Mouse (Mus musculus) left cerebral cortex, postnatal 4 days (tissue): Measurements from ENCODE around the gene Dydc1. TPM values are rescaled to one million over a fixed set of nuclear protein-coding genes. Genes with fewer than 3 reads are reported as not detected.

Experiments
- DNase-seq: peaks from one replicate; pipeline ENCODE4 v3.0.0-alpha.2; 2022
- intact Hi-C: fragments of 180-260 bp; cut with DNase I; formaldehyde crosslinking; loops from one replicate; pipeline ENCODE4 v1.15.1; 2025
- total RNA-seq, 2 experiments: library from RNA; stranded (reverse); gene quantifications; 2 replicates each; pipeline ENCODE4 v1.2.3; 2021

The Dydc1 gene
- total RNA-seq, 2 experiments from 2014 or later: not detected

DNA sequence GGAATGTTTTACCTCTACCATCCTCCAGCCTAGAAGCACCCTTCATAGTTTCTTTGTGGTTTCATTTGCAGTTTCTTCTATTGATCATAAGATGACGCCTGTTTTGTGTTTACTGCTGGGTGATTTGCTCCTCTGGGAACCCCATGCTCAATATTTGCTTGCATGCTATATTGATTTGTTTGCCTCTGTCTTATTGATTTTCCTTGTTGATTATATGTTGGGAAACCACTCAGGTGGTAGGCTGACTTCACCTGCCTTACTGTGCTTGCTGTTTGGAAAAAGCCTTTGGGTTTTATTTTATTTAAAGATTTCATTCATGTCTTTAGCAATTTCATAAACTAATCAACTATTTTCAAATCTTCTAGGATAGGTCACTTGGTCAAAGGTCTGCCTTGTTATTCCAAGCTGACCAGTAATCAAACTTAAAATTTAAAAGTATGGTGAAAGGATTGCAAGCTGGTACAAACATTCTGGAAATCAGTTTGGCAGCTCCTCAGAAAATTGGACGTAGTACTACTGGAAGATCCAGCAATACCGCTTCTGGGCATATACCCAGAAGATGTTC, 23.7 kb downstream of the Dydc1 start:
- DNase-seq: no peak
- intact Hi-C loops: no loop called here

DNA sequence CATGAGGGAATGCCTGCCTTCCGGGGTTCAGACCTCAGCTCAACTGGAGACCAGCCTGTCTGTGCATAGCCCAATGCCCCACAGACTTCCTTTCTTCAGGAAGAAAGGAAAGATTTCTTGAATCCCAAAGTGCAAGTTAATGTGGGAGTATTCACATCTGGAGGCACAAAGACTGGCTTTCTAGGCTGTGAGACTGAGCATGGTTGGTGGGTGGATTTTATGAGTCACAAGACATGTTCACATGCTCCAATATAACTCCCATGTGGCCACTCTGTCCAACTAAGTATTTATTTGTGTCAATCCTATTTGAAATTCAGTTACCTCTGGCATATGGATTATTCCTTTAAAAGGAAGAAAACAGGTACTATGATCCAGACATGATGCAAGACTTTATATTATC, 26.0 kb downstream of the Dydc1 start:
- no peak for DNase-seq
- intact Hi-C loops: no loop called here

- DNase-seq: no peak
- intact Hi-C loops: no loop called here
Measured at GRCm38 (mm10) chr14:41100712-41101111, 28.0 kb downstream of the Dydc1 start.

GRCm38 (mm10) chr14:41101242-41101641, 28.5 kb downstream of the Dydc1 start:
- DNase-seq: no peak
- intact Hi-C loops: no loop called here

GRCm38 (mm10) chr14:41102269-41102668, 29.6 kb downstream of the Dydc1 start:
- no peak for DNase-seq
- intact Hi-C loops: no loop called here

DNA sequence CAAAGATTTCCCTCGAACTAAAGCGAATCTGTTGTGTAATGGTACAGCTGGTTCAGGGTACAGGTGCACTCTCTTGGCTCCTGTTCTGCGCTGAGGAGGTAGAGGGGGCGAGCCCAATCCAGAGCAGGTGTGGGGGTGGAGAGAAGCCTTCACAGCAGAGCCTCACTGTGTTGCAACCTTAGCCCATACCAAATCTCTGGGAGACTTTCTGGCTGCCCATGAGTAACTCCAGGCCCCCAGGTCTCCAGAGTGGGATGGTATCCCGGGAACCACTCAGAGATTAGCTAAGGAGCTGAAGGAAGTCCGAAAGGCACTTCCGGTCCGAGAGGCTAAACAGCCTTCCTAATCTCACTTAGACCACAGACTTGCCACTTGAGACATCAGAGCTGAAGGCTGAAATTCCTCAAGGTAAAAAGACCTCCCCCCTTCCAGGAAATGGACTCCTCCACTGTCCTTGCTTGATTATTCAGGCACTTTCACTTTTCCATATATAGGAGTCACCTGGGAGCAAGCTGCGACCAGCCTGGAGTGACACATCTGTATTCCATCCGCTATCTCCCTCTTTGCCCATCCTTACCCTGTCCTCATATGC, 32.2 kb downstream of the Dydc1 start, which contains the start of gene Mat1a:
Gene Mat1a (plus strand): TSS at position 183 of the 592 bp plus-strand sequence.
- intact Hi-C loops: no loop called here
- no peak for DNase-seq

DNA sequence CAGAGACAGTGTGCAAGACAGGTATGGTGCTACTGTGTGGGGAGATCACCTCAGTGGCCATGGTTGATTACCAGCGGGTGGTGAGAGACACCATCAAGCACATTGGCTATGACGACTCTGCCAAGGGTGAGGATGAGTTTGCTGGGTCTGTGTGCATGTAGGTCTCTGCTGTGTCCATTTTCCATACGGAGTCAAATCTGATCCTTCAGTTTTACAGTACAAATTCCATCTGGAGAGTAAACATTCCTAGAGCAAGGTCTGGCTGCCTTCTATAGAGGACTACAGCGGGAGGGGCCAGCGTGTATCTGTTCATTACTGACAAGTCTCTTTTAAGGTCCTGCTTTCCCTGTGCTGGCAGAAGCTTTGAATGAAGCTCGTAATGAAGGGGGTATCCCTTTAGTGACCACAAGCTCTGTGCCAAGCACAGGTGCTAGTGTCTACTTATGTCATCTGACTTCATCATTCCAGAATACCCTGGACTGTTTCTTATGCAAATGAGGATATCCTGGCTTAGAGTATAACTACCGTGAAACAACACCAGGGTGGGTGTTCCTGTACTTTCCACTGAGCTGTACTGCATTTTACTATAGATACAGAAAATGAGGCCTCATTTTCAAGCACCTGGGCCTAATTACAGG, 38.4 kb downstream of the Dydc1 start:
- DNase-seq: no peak
- intact Hi-C loops: no loop called here

GRCm38 (mm10) chr14:41112944-41113343, 40.2 kb downstream of the Dydc1 start:
- intact Hi-C loops: no loop called here
- DNase-seq: no peak

DNA sequence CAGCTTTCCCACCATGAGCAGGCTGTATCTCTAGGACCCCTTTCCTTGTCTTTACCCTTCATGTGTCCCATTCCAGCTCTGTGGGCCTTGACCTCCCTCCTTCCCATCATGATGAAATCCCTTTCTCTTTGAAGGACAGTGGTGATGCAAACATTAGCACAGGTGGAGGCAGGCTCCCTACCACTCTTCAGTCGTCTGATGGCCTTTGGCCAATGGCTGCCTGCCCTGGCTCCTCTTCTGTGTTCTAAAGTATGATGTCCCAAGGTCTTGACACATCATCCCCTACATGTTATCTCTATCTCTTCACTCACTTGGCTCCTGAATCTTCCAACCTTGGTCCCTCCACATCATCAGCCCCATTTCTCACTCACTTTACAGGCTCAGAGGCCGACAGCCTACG, 43.6 kb downstream of the Dydc1 start:
- peak; percentile 29 for DNase-seq
- intact Hi-C loops: no loop called here

GRCm38 (mm10) chr14:41124683-41125082, 52.0 kb downstream of the Dydc1 start:
- intact Hi-C loops: no loop called here

GRCm38 (mm10) chr14:41127997-41128396, 55.3 kb downstream of the Dydc1 start:
- DNase-seq: peak; percentile 15
- intact Hi-C loops: no loop called here

More at GRCm38 (mm10) chr14:41124683-41125082, 52.0 kb downstream of the Dydc1 start:
- no peak for DNase-seq

- DNase-seq: no peak
- intact Hi-C loops: no loop called here
Measured at GRCm38 (mm10) chr14:41131540-41131939, 58.8 kb downstream of the Dydc1 start, which contains the start of gene Sftpa1. TSS of gene Sftpa1 (plus strand) at chr14:41131782.

DNA sequence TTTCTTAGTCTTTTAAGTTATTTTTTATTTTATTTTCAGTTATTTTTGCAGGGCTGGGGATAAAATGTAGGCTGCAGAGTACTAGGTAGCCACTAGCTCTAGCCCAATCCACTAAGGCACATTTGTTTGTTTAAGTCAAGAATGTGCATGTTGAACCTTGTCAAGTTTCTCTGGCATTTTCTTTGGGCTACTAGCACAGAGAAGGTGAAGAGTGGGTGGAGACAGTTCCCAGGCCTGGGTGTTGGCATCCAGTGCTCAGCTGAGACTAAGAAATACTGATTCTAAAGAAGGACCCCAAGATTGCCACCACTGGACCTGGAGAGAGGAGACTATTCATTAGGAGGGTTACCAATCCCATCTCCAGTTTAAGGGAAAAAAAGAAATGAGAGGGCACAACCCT, 64.3 kb downstream of the Dydc1 start:
- intact Hi-C loops: no loop called here
- DNase-seq: no peak

GRCm38 (mm10) chr14:41140686-41141085, 68.0 kb downstream of the Dydc1 start:
- intact Hi-C loops: no loop called here
- DNase-seq: no peak

Other genes with a start within 250 kb of the Dydc1 start
- gene Sh2d4b, start 179.6 kb upstream of the Dydc1 start, total RNA-seq: 10 to 100 TPM; 10.6 to 11.9 TPM
- 10 to 100 TPM; 81.9 to 86.2 TPM for gene Tspan14, start 106.1 kb upstream of the Dydc1 start, total RNA-seq
- gene Fam213a, start 59.1 kb upstream of the Dydc1 start, total RNA-seq: 100 to 1,000 TPM in 1 of 2 experiments, 10 to 100 TPM in 1; 88.0 to 105 TPM
- gene Dydc2, start 3.7 kb upstream of the Dydc1 start, total RNA-seq: 1 to 10 TPM in 1 of 2 experiments, under 1 TPM in 1; 0.60 to 1.1 TPM
- not detected for gene Mat1a, start 32.1 kb downstream of the Dydc1 start, total RNA-seq
- not detected for gene Sftpa1, start 58.9 kb downstream of the Dydc1 start, total RNA-seq
- not detected for gene Mbl1, start 78.5 kb downstream of the Dydc1 start, total RNA-seq
- gene Sftpd, start 112.2 kb downstream of the Dydc1 start, total RNA-seq: not detected
- under 1 TPM; 0.42 to 0.66 TPM for gene Gm2832, start 205.9 kb downstream of the Dydc1 start, total RNA-seq